ENCODE assay signal across 8 mouse cellular contexts in genomic region chr4:97771426-97771825, GRCm38 (mm10). TPM values are rescaled to one million over a fixed set of nuclear protein-coding genes. Genes with fewer than 3 reads are reported as not detected.
DNase-seq lines count a peak whose midpoint lies in the region; ATAC-seq and TF ChIP-seq lines count a peak whose summit lies in the region.

No protein-coding gene starts in this region.

- peak overlapping the region; percentile 45 for H3K9ac ChIP-seq in lung, embryonic 14.5 days
- H3K9ac ChIP-seq in embryonic facial prominence, embryonic 12.5 days = peak overlapping the region; percentile 51
- H3K9ac ChIP-seq in intestine, embryonic 14.5 days (ENCODE audit: low read length) = peak overlapping the region; percentile 45
- peak overlapping the region; percentile 45 for H3K9ac ChIP-seq in neural tube, embryonic 12.5 days

- peak; percentile 33 for DNase-seq in lung, embryonic 14.5 days
- no peak for DNase-seq in lung, adult 18-20 months
- DNase-seq in intestine, embryonic 14.5 days (ENCODE audit: low spot score) = no peak
- no peak for DNase-seq in left cerebral cortex, adult 8-10 months (ENCODE audit: low spot score in 2 of 2)
- no peak for DNase-seq in layer of hippocampus, postnatal 14 days (ENCODE audit: low spot score in 2 of 2)

- TF ChIP-seq CTCF in lung, embryonic 14.5 days (IDR thresholded peaks at IDR 0.05; ENCODE audit: low read depth) = no peak

- ATAC-seq in lung, embryonic 14.5 days (ENCODE audit: insufficient read depth) = no peak
- no peak for ATAC-seq in embryonic facial prominence, embryonic 12.5 days (ENCODE audit: insufficient number of reproducible peaks, insufficient read depth, low FRiP score, low TSS enrichment)
- ATAC-seq in intestine, embryonic 14.5 days (replicated peaks; ENCODE audit: low FRiP score, low TSS enrichment, low read depth) = no peak
- ATAC-seq in neural tube, embryonic 12.5 days (ENCODE audit: low FRiP score, low read depth) = no peak
- ATAC-seq in megakaryocyte progenitor cell, adult 5-6 weeks (replicated peaks; ENCODE audit: poor library complexity) = no peak

- H3K4me1 ChIP-seq in lung, embryonic 14.5 days (ENCODE audit: insufficient read depth) = peaks cover 9% of the 10 kb centered on the region
- H3K4me1 ChIP-seq in embryonic facial prominence, embryonic 12.5 days = peaks cover 20% of the 10 kb centered on the region
- H3K4me1 ChIP-seq in intestine, embryonic 14.5 days (replicated peaks; ENCODE audit: control insufficient read depth, insufficient read depth, low read length) = peaks cover 12% of the 10 kb centered on the region
- peaks cover 10% of the 10 kb centered on the region; the same call in 1 of the 2 replicates for H3K4me1 ChIP-seq in neural tube, embryonic 12.5 days

- H3K4me2 ChIP-seq in lung, embryonic 14.5 days = peak overlapping the region; percentile 91
- H3K4me2 ChIP-seq in embryonic facial prominence, embryonic 12.5 days (replicated peaks) = peak overlapping the region; percentile 61
- peak overlapping the region; percentile 79 for H3K4me2 ChIP-seq in intestine, embryonic 14.5 days (ENCODE audit: low read length)
- H3K4me2 ChIP-seq in neural tube, embryonic 12.5 days (replicated peaks) = peak overlapping the region; percentile 61

- no peaks in the 10 kb centered on the region for H3K9me3 ChIP-seq in lung, embryonic 14.5 days (ENCODE audit: low read depth, low read length)
- H3K9me3 ChIP-seq in embryonic facial prominence, embryonic 12.5 days = no peaks in the 10 kb centered on the region
- no peaks in the 10 kb centered on the region for H3K9me3 ChIP-seq in intestine, embryonic 14.5 days (ENCODE audit: control insufficient read depth, low read length)
- no peaks in the 10 kb centered on the region for H3K9me3 ChIP-seq in neural tube, embryonic 12.5 days

- no peaks in the 10 kb centered on the region for H3K36me3 ChIP-seq in lung, embryonic 14.5 days (ENCODE audit: insufficient read depth)
- H3K36me3 ChIP-seq in embryonic facial prominence, embryonic 12.5 days = no peaks in the 10 kb centered on the region
- H3K36me3 ChIP-seq in intestine, embryonic 14.5 days (ENCODE audit: control insufficient read depth, insufficient read depth, low read length) = no peaks in the 10 kb centered on the region
- H3K36me3 ChIP-seq in neural tube, embryonic 12.5 days = no peaks in the 10 kb centered on the region

- 10% methylated on average over 5 of the region's 5 CpGs for WGBS in lung, embryonic 14.5 days
- 15% methylated on average over 5 of the region's 5 CpGs for WGBS in embryonic facial prominence, embryonic 12.5 days
- WGBS in intestine, embryonic 14.5 days = 17% methylated on average over 5 of the region's 5 CpGs
- 17% methylated on average over 5 of the region's 5 CpGs for WGBS in neural tube, embryonic 12.5 days

- H3K27me3 ChIP-seq in lung, embryonic 14.5 days (ENCODE audit: insufficient read depth, low read length) = no peaks in the 10 kb centered on the region
- no peaks in the 10 kb centered on the region for H3K27me3 ChIP-seq in embryonic facial prominence, embryonic 12.5 days
- no peaks in the 10 kb centered on the region for H3K27me3 ChIP-seq in intestine, embryonic 14.5 days (replicated peaks; ENCODE audit: control insufficient read depth, insufficient read depth, low read length)
- 0 out of 2 replicates have a peak, but pooled peaks cover 2% of the 10 kb centered on the region for H3K27me3 ChIP-seq in neural tube, embryonic 12.5 days (replicated peaks)

- H3K27ac ChIP-seq in lung, embryonic 14.5 days (ENCODE audit: low read depth) = peak overlapping the region; percentile 95
- peak overlapping the region; percentile 96 for H3K27ac ChIP-seq in embryonic facial prominence, embryonic 12.5 days
- H3K27ac ChIP-seq in intestine, embryonic 14.5 days (ENCODE audit: low read depth) = peak overlapping the region; percentile 91
- H3K27ac ChIP-seq in neural tube, embryonic 12.5 days = no peak overlapping the region

- peak overlapping the region; percentile 42 for H3K4me3 ChIP-seq in lung, embryonic 14.5 days (ENCODE audit: low read depth, low read length)
- peak overlapping the region; percentile 42 for H3K4me3 ChIP-seq in embryonic facial prominence, embryonic 12.5 days
- H3K4me3 ChIP-seq in intestine, embryonic 14.5 days (ENCODE audit: low read depth, low read length) = peak overlapping the region; percentile 57
- peak overlapping the region; percentile 34 for H3K4me3 ChIP-seq in neural tube, embryonic 12.5 days

RNA-seq across cellular contexts. Expression of gene Nfia, which starts 1.1 kb away (rescaled TPM):
- polyA plus RNA-seq in lung, embryonic 14.5 days (2014; fragmentation: Nextera tagmentation; extraction: Ambion mirVana) = 48.2 and 53.5 TPM in 2 replicates
- 51.0 and 51.5 TPM in 2 replicates for polyA plus RNA-seq in embryonic facial prominence, embryonic 12.5 days (2016; fragmentation: Nextera tagmentation; extraction: Ambion mirVana)
- 42.1 and 43.8 TPM in 2 replicates for polyA plus RNA-seq in intestine, embryonic 14.5 days (2014; fragmentation: Nextera tagmentation; extraction: Ambion mirVana)
- polyA plus RNA-seq in neural tube, embryonic 12.5 days (2016; fragmentation: Nextera tagmentation; extraction: Ambion mirVana) = 42.4 and 47.8 TPM in 2 replicates
- total RNA-seq in left cerebral cortex, adult 8-10 months (2022) = 10 to 100 TPM; 55.9 to 77.3 (median 71.0) TPM
- total RNA-seq in megakaryocyte progenitor cell, adult 5-6 weeks (2015) = 21.5 and 35.1 TPM in 2 replicates
- total RNA-seq in megakaryocyte progenitor cell, adult 5-6 weeks (2017) = 1.5 and 3.9 TPM in 2 replicates
- total RNA-seq in layer of hippocampus, postnatal 14 days (2021) = 100 to 1,000 TPM; 131 to 132 TPM

RNA-seq across cellular contexts. Expression of gene E130114P18Rik, which starts 6.5 kb away (rescaled TPM):
- polyA plus RNA-seq in lung, embryonic 14.5 days (2014; fragmentation: Nextera tagmentation; extraction: Ambion mirVana) = 0.84 and 0.85 TPM in 2 replicates
- 7.5 and 8.7 TPM in 2 replicates for polyA plus RNA-seq in embryonic facial prominence, embryonic 12.5 days (2016; fragmentation: Nextera tagmentation; extraction: Ambion mirVana)
- polyA plus RNA-seq in intestine, embryonic 14.5 days (2014; fragmentation: Nextera tagmentation; extraction: Ambion mirVana) = 5.2 and 8.0 TPM in 2 replicates
- polyA plus RNA-seq in neural tube, embryonic 12.5 days (2016; fragmentation: Nextera tagmentation; extraction: Ambion mirVana) = 17.3 and 20.4 TPM in 2 replicates
- 1 to 10 TPM; 5.0 to 8.3 (median 6.2) TPM for total RNA-seq in left cerebral cortex, adult 8-10 months (2022)
- total RNA-seq in megakaryocyte progenitor cell, adult 5-6 weeks (2015) = not detected in 2 replicates
- total RNA-seq in megakaryocyte progenitor cell, adult 5-6 weeks (2017) = not detected in 2 replicates
- total RNA-seq in layer of hippocampus, postnatal 14 days (2021) = 10 to 100 TPM in 1 of 2 experiments, 1 to 10 TPM in 1; 8.4 to 11.7 TPM
